Mouse (Mus musculus): ENCODE data around the gene Ppp4r1. TPM values are rescaled to one million over a fixed set of nuclear protein-coding genes. Genes with fewer than 3 reads are reported as not detected.
A peak's percentile ranks its signal among the peaks of the same experiment; 100 is the strongest.

Ppp4r1 gene
- polyA plus RNA-seq, 1 experiment = 5.2 TPM

- H3K4me3 ChIP-seq (replicated peaks) = no peak overlapping the region
- H3K9me3 ChIP-seq = no peaks in the 10 kb centered on the region
- H3K36me3 ChIP-seq (replicated peaks; ENCODE audit: low read length) = peaks cover 89% of the 10 kb centered on the region
- no peak for TF ChIP-seq GATA1 (IDR thresholded peaks at IDR 0.05; ENCODE audit: borderline replicate concordance, low read length)
- no peak for TF ChIP-seq FLI1 (IDR thresholded peaks at IDR 0.05; ENCODE audit: low read length)
- no peaks in the 10 kb centered on the region for H3K27me3 ChIP-seq (replicated peaks)
- peaks cover 30% of the 10 kb centered on the region for H3K4me1 ChIP-seq
Observed at GRCm38 (mm10) chr17:65824246-65824645, 41.9 kb downstream of the Ppp4r1 start.

GRCm38 (mm10) chr17:65826257-65826656 lies 43.9 kb downstream of the Ppp4r1 start:
- Histone ChIP-seq H3K36me3 (replicated peaks; ENCODE audit: low read length) (peaks cover 89% of the 10 kb centered on the region), H3K27me3 (replicated peaks) (no peaks in the 10 kb centered on the region), H3K9me3 (no peaks in the 10 kb centered on the region), H3K4me1 (peaks cover 36% of the 10 kb centered on the region), H3K4me3 (replicated peaks) (peak overlapping the region; percentile 57)
- TF ChIP-seq FLI1 (IDR thresholded peaks at IDR 0.05; ENCODE audit: low read length) (no peak), GATA1 (IDR thresholded peaks at IDR 0.05; ENCODE audit: borderline replicate concordance, low read length) (no peak)

- TF ChIP-seq GATA1 (IDR thresholded peaks at IDR 0.05; ENCODE audit: borderline replicate concordance, low read length) (no peak), FLI1 (IDR thresholded peaks at IDR 0.05; ENCODE audit: low read length) (no peak)
- Histone ChIP-seq H3K36me3 (replicated peaks; ENCODE audit: low read length) (peaks cover 90% of the 10 kb centered on the region), H3K27me3 (replicated peaks) (no peaks in the 10 kb centered on the region), H3K4me1 (peaks cover 42% of the 10 kb centered on the region), H3K9me3 (no peaks in the 10 kb centered on the region), H3K4me3 (replicated peaks) (no peak overlapping the region)
Observed at GRCm38 (mm10) chr17:65827119-65827840, 44.9 kb downstream of the Ppp4r1 start.

- Histone ChIP-seq H3K36me3 (replicated peaks; ENCODE audit: low read length) (peaks cover 90% of the 10 kb centered on the region), H3K4me1 (peaks cover 42% of the 10 kb centered on the region), H3K27me3 (replicated peaks) (no peaks in the 10 kb centered on the region), H3K9me3 (no peaks in the 10 kb centered on the region), H3K4me3 (replicated peaks) (no peak overlapping the region)
- no peak for TF ChIP-seq FLI1 (IDR thresholded peaks at IDR 0.05; ENCODE audit: low read length)
- no peak for TF ChIP-seq GATA1 (IDR thresholded peaks at IDR 0.05; ENCODE audit: borderline replicate concordance, low read length)
Observed at GRCm38 (mm10) chr17:65827904-65828303, 45.5 kb downstream of the Ppp4r1 start.

- Histone ChIP-seq H3K36me3 (replicated peaks; ENCODE audit: low read length) (peaks cover 93% of the 10 kb centered on the region), H3K4me3 (replicated peaks) (no peak overlapping the region), H3K27me3 (replicated peaks) (no peaks in the 10 kb centered on the region), H3K4me1 (peaks cover 46% of the 10 kb centered on the region), H3K9me3 (no peaks in the 10 kb centered on the region)
- TF ChIP-seq FLI1 (IDR thresholded peaks at IDR 0.05; ENCODE audit: low read length) (no peak), GATA1 (IDR thresholded peaks at IDR 0.05; ENCODE audit: borderline replicate concordance, low read length) (no peak)
Observed at GRCm38 (mm10) chr17:65828951-65829350, 46.6 kb downstream of the Ppp4r1 start.

GRCm38 (mm10) chr17:65830216-65830863 lies 48.0 kb downstream of the Ppp4r1 start:
- H3K4me3 ChIP-seq (replicated peaks) = peak overlapping the region; percentile 11

GRCm38 (mm10) chr17:65833891-65834290 lies 51.5 kb downstream of the Ppp4r1 start:
- no peak for TF ChIP-seq GATA1 (IDR thresholded peaks at IDR 0.05; ENCODE audit: borderline replicate concordance, low read length)
- TF ChIP-seq FLI1 (IDR thresholded peaks at IDR 0.05; ENCODE audit: low read length) = no peak
- Histone ChIP-seq H3K4me3 (replicated peaks) (no peak overlapping the region), H3K4me1 (peaks cover 38% of the 10 kb centered on the region), H3K36me3 (replicated peaks; ENCODE audit: low read length) (peaks cover 95% of the 10 kb centered on the region), H3K9me3 (no peaks in the 10 kb centered on the region), H3K27me3 (replicated peaks) (no peaks in the 10 kb centered on the region)

More at GRCm38 (mm10) chr17:65830216-65830863, 48.0 kb downstream of the Ppp4r1 start:
- TF ChIP-seq GATA1 (IDR thresholded peaks at IDR 0.05; ENCODE audit: borderline replicate concordance, low read length) = no peak
- no peak for TF ChIP-seq FLI1 (IDR thresholded peaks at IDR 0.05; ENCODE audit: low read length)
- H3K27me3 ChIP-seq (replicated peaks) = no peaks in the 10 kb centered on the region
- no peaks in the 10 kb centered on the region for H3K9me3 ChIP-seq
- H3K36me3 ChIP-seq (replicated peaks; ENCODE audit: low read length) = peaks cover 90% of the 10 kb centered on the region
- peaks cover 43% of the 10 kb centered on the region for H3K4me1 ChIP-seq

GRCm38 (mm10) chr17:65836746-65837145 lies 54.4 kb downstream of the Ppp4r1 start:
- peak overlapping the region; percentile 38 for H3K4me3 ChIP-seq (replicated peaks)
- H3K4me1 ChIP-seq = peaks cover 21% of the 10 kb centered on the region
- H3K36me3 ChIP-seq (replicated peaks; ENCODE audit: low read length) = peaks cover 94% of the 10 kb centered on the region
- H3K27me3 ChIP-seq (replicated peaks) = no peaks in the 10 kb centered on the region
- TF ChIP-seq FLI1 (IDR thresholded peaks at IDR 0.05; ENCODE audit: low read length) = no peak
- no peak for TF ChIP-seq GATA1 (IDR thresholded peaks at IDR 0.05; ENCODE audit: borderline replicate concordance, low read length)
- no peaks in the 10 kb centered on the region for H3K9me3 ChIP-seq

GRCm38 (mm10) chr17:65839541-65840256 lies 57.3 kb downstream of the Ppp4r1 start:
- Histone ChIP-seq H3K36me3 (replicated peaks; ENCODE audit: low read length) (peaks cover 97% of the 10 kb centered on the region), H3K4me3 (replicated peaks) (no peak overlapping the region), H3K9me3 (no peaks in the 10 kb centered on the region), H3K4me1 (peaks cover 15% of the 10 kb centered on the region), H3K27me3 (replicated peaks) (no peaks in the 10 kb centered on the region)
- TF ChIP-seq FLI1 (IDR thresholded peaks at IDR 0.05; ENCODE audit: low read length) (no peak), GATA1 (IDR thresholded peaks at IDR 0.05; ENCODE audit: borderline replicate concordance, low read length) (no peak)

All from megakaryocyte, embryonic 14.5 days (primary cell).